Comparison of ENCODE assay signal across 8 mouse cellular contexts in genomic region chr2:46443061-46443685, GRCm38 (mm10).
DNase-seq lines count a peak whose midpoint lies in the region; ATAC-seq lines count a peak whose summit lies in the region.

No protein-coding gene starts in this region.

- ATAC-seq in embryonic facial prominence, embryonic 13.5 days (ENCODE audit: insufficient number of reproducible peaks, insufficient read depth, low FRiP score, low TSS enrichment, low read depth) = peak; percentile 79

- peaks cover 26% of the 10 kb centered on the region for H3K4me1 ChIP-seq in embryonic facial prominence, embryonic 13.5 days
- peaks cover 20% of the 10 kb centered on the region for H3K4me1 ChIP-seq in midbrain, embryonic 10.5 days

- H3K36me3 ChIP-seq in embryonic facial prominence, embryonic 13.5 days = no peaks in the 10 kb centered on the region
- no peaks in the 10 kb centered on the region for H3K36me3 ChIP-seq in midbrain, embryonic 10.5 days

- intact Hi-C loops in heart, postnatal 10 days (cut with DNase I) = loop anchor here (2.0 to 10.0 kb wide), 6 partner anchors 768 to 1888 kb away; partner anchors contain the start of gene Zeb2

- no peak overlapping the region for H3K9ac ChIP-seq in embryonic facial prominence, embryonic 13.5 days

- peak overlapping the region; percentile 71 for H3K27ac ChIP-seq in embryonic facial prominence, embryonic 13.5 days
- peak overlapping the region; percentile 72 for H3K27ac ChIP-seq in midbrain, embryonic 10.5 days (replicated peaks)

- H3K9me3 ChIP-seq in embryonic facial prominence, embryonic 13.5 days = no peaks in the 10 kb centered on the region
- no peaks in the 10 kb centered on the region for H3K9me3 ChIP-seq in midbrain, embryonic 10.5 days (replicated peaks)

- peak; percentile 23 for DNase-seq in gastrocnemius, adult 18-20 months (ENCODE audit: low spot score)
- no peak for DNase-seq in gastrocnemius, adult 8-10 months (ENCODE audit: low spot score in 2 of 2)
- peak; percentile 55 for DNase-seq in heart, postnatal 10 days
- peak; percentile 37 to 46 for DNase-seq in kidney, postnatal 36 days
- no peak for DNase-seq in midbrain, embryonic 10.5 days (ENCODE audit: low spot score)
- no peak for DNase-seq in spleen, adult 18-20 months
- no peak for DNase-seq in right cerebral cortex, postnatal 25 days

- WGBS in embryonic facial prominence, embryonic 13.5 days = 17% methylated on average over 6 of the region's 6 CpGs
- 67% methylated on average over 6 of the region's 6 CpGs for WGBS in midbrain, embryonic 10.5 days

- no peak overlapping the region for H3K4me3 ChIP-seq in embryonic facial prominence, embryonic 13.5 days
- no peak overlapping the region for H3K4me3 ChIP-seq in midbrain, embryonic 10.5 days

- no peaks in the 10 kb centered on the region for H3K27me3 ChIP-seq in embryonic facial prominence, embryonic 13.5 days
- no peaks in the 10 kb centered on the region for H3K27me3 ChIP-seq in midbrain, embryonic 10.5 days (ENCODE audit: low read depth, poor library complexity, severe bottlenecking)

- H3K4me2 ChIP-seq in embryonic facial prominence, embryonic 13.5 days = peak overlapping the region; percentile 44

Comparison
In these comparisons a context has a peak if more than half of its experiments do, and no peak if none do; other contexts are left out.
1. DNase-seq: peak in gastrocnemius, adult 18-20 months (single experiment), heart, postnatal 10 days (2 of 2) and kidney, postnatal 36 days (2 of 2); none in gastrocnemius, adult 8-10 months (0 of 2), midbrain, embryonic 10.5 days (single experiment), spleen, adult 18-20 months (0 of 2) and right cerebral cortex, postnatal 25 days (single experiment).